Mouse (Mus musculus) spleen, postnatal 14 days (tissue): ENCODE data around the gene Wdr61.
"Not testable (repeated sequence)": the region's sequence is repeated elsewhere in the genome, so short reads cannot be mapped to it uniquely, and the experiment has no call there.

Experiments used
- DNase-seq, 2 experiments: peaks; one replicate each; pipeline ENCODE4 v3.0.0; 2021 to 2022; ENCODE audit warnings: low spot score in 2 of 2

The Wdr61 gene

GRCm38 (mm10) chr9:54726315-54726714 lies 8.0 kb downstream of the Wdr61 start:
- DNase-seq: no peak

DNA sequence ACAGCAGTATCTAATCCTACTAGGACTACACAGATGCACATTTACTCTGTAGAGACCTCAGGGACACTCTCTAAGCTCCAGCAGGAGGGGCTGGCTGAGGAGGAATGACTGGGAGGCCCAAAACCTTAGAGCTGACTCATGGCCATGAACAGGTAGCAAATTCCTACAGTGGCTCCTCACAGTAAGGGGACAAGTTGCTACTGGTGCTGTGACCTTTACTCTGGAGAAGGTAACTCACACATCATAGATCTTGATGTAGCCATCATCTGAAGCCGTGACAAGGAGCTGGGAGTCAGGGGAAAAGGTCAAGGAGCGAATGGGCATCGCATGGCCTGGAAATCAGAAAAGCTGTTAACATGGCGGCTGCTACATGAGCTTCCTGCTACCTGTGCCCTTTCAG lies 11.7 kb downstream of the Wdr61 start:
- DNase-seq: no peak

DNA sequence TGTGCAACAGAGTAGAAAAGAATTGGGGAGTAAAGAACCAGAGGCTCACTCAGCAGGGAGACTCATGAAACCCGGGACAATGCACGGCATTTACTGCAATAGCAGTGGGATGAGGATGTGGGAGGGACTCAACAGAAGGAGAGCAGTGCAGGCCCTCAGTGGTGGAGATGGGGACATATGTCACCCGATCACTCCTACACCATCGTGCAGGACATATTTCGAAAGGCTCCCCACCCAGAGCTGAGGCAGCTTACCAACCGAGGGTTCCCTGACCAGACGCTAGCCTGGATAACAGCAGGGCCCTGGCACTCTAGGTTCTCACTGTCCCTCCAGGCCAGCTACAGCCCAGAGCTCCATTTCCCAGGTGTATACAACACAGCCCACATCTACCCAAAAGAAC lies 12.2 kb downstream of the Wdr61 start:
- no peak for DNase-seq

- no peak for DNase-seq
Observed at GRCm38 (mm10) chr9:54717527-54717926, 16.8 kb downstream of the Wdr61 start.

GRCm38 (mm10) chr9:54715776-54716175 lies 18.5 kb downstream of the Wdr61 start:
- no peak for DNase-seq

DNA sequence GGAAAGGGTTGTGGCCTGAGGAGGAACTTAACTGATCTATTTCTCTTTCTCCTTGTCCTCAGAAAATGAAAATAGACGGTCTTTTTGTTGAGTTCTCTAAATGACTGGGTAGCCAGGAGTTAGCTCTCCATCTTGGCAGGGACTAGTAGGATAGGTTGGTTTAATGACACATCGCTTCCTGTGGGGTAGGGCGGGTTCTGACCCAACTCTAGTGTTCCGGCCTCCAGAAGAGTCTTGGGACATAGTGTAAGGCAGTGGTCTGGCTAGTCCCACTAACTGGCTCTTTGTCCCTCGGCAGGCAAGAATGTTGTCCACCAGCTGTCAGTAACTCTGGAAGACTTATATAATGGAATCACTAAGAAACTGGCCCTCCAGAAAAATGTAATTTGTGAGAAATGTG lies 26.2 kb downstream of the Wdr61 start:
- DNase-seq: no peak

GRCm38 (mm10) chr9:54707288-54707999 lies 26.9 kb downstream of the Wdr61 start:
- no peak for DNase-seq

DNA sequence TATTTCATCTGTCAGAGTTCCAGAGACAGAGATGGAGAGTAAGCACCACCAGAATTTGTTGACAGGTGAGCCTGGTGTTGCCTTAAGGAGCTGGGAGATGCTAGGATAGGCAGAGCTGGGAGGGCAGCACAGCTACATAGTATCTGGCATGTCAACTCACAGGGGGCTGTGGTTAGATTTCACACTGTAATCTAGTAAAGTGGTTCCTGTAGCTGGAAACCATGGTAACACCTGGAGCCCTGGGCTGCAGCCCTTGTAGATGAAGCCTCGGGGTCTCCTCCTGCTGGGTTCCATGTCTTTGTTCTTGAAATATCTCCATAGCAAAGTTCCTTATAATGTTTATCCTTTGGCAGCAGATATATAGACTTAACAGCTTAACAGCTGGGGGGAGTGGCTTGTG lies 28.8 kb downstream of the Wdr61 start:
- no peak for DNase-seq

DNA sequence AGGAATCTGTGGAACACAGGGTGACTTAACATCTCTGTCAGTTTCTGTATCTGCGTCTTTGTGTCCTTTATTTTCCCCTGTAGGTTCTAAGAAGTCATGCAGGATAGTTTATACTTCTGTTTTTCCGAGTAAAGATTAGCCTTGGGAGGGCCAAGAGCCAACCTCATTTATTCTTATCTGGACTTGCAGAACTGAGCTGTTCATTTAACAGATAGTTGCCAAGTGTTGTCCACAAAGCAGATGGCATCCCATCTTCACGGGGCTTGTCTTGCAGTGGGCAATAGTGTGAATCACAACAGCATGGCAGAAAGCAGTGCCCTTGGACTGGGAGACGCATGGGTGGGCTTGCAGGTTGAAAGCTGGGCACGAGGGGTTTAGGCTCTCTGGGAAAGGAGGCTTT lies 30.0 kb downstream of the Wdr61 start:
- DNase-seq: no peak

GRCm38 (mm10) chr9:54702581-54702980 lies 31.7 kb downstream of the Wdr61 start:
- DNase-seq: no peak

DNA sequence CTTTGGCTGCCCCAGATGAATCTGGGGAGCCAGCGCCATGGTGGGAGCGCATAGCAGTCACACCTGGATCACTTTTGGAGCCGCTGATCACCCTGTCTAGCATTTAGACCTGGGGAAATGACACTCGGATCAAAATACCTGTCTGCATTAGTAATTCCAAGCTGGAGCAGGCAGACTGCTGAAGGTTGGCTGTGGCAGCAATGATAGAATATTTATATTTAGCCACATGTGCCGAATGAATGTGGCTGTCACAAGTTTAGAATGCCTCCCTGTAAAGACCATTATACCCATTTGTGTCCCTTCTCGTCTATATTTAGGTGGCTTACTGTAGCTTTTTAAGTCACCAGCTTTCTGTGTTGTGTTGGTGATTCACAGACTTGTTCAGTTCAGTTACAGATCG lies 33.6 kb downstream of the Wdr61 start:
- no peak for DNase-seq

GRCm38 (mm10) chr9:54700174-54700475 lies 34.2 kb downstream of the Wdr61 start:
- DNase-seq: no peak

- DNase-seq: peak; percentile 52 to 60
Observed at GRCm38 (mm10) chr9:54699345-54700173, 34.8 kb downstream of the Wdr61 start.

GRCm38 (mm10) chr9:54699087-54699344 lies 35.3 kb downstream of the Wdr61 start:
- no peak for DNase-seq

DNA sequence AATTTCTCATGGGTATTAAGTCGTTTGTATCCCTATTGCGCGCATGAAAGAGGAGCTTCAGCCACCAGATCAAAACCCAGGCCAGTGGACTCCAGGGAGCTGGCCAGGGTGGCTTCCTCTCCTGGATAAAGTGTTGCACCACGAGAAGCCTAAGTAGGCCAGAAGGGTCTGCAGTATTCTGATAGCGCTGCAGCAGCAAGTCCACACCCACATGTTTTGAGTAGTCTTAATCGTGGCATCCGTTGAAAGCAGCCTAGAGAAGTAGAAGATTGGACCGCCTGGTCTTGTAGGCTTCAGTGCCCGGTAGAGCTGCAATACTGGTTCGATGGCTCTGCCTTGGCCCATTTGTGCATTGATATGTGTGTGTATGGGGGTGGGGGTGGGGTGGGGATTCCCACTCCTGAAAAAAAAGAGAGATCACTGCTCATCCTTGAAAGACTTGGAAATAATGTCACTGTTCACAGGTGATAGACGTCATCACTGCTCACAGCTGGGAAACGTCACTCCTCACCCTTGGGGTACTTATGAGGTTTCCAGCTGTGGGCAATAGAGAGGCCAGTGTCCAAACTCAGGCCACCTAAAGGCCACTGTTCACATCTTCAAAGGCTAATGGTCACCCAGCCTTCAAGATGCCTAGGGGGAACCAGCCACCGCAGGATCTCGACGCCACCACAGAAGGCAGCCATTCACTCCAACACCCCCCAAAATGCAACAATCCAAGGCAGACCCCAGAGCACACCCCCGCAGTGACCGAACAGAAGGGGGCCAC lies 35.8 kb downstream of the Wdr61 start, which contains the start of gene Dnaja4:
TSS of gene Dnaja4 (plus strand) at position 556 of the 769 bp plus-strand sequence.
- DNase-seq: peak; percentile 41 to 46

DNA sequence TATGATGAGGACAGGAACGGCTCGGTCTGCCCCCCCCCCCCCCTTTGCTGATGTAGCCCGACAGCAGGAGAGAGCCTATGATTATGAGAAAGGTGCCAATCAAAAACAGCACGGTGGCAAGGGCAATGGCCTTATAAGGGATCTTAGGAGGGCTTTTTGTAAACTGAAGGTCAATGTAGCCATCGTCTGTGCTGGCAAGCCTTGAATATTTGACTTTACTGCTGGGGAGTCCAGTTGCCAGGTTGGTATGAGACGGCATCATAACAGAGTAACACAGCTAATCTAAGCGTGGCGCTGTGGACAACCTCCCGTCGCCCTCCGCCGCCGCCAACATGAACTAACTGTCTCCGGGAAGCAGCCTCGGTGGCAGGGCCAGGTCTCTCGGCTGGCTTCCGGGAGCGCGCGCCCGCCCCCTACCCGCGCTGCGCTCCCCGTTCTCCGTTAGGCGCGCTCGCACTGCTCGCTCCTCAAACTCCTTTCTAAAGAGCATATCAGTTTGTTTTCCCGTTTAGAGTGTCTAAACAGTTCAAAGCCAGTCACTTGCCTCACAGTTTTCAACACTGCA lies 43.0 kb downstream of the Wdr61 start:
- not testable (repeated sequence) for DNase-seq

DNA sequence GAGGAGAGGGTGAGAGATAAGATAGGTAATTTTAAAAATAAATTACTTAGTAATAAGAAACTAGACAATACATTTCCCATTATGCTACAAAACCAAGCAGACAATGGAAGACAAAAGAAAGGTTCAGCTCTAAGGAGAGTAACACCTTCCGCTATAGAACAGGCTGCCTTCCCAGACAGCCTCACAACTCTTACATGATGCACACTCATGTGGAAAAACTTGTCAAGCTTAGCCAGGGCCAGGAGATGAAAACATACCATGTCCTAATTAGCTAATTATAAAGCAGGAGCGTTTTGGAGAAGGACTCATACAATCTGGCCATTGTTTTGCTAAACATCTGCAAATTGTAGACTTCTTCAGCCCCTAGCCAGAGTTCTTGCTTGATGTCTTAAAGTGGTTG lies 43.6 kb downstream of the Wdr61 start:
- not testable (repeated sequence) for DNase-seq

DNA sequence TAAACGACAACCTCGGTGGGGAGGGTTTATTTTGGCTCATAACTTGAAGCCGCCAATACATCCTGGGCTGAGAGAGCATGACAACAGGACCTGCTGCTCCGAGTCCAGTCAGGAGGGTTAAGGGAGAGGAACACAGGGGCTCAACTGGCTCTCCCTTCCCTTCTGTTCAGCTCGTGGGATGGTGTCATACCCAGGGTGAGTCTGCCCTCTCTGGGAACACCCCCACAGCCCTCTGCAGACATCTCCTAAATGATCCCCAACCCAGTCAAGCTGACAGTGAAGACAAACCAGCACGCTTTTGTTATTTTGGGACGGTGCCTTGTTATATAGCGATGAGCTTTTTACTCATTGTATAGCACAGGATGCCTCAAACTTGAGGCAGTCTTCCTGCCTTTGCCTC lies 44.9 kb downstream of the Wdr61 start:
- no peak for DNase-seq

DNA sequence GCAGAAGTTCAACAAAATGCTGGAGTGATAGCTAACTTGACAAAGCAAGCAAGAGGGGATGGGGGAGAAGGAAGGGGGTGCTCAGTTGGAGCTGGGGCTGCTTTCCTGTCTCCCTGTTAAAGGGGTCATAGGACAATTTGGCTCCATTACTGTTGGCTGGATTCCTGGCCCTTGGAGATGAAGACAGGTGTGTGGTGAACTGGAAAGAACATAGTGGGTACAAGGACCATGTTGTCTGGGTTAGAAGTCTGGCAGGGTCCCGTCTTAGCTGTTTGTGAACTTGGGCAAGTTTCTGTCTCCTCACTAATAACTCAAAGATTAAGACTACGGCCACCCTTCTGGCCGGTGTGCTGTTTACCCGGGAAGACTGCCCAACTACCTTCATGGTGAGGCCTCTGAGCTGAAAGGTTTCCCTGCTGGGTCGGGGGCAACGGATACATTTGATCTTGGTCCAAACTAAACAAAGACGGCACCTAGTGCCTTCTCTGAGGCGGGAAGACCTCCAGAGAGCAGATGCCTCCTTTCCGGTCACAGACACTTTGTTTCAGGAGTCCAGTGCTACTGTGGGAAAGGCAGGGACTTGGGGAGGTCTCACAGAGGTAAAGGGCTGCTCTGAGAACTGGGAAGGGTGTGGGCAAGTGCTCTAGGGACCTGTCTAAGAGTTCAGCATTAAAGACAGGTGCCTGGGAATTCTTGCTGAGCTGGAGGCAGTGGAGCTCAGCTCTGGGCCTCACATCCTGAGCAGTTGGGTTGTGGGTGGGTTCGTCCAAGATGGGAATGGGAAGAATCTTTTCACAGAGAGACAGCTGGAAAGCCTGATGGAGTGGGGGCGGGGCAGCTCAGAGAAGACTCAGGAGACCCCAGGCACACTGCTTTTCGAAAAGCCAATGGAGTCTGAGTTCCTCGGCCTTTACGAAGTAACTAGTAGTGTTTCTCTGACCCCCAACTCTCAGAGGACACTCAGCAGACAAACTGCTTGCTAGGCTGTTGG lies 46.8 kb downstream of the Wdr61 start:
- no peak for DNase-seq

GRCm38 (mm10) chr9:54683814-54684605 lies 50.3 kb downstream of the Wdr61 start:
- no peak for DNase-seq
